Mouse (Mus musculus) CH12.LX (cell line): ENCODE data around the gene Gm3194. TPM values are rescaled to one million over a fixed set of nuclear protein-coding genes. Genes with fewer than 3 reads are reported as not detected.
"Not testable (repeated sequence)": the region's sequence is repeated elsewhere in the genome, so short reads cannot be mapped to it uniquely, and the experiment has no call there.

ENCODE experiments used
- DNase-seq: peaks from one replicate; pipeline ENCODE4 v3.0.0-alpha.2; 2013; ENCODE audit errors: extremely low read depth
- H3K27ac ChIP-seq: 2 replicates; pipeline ENCODE4 v1.5.1; 2012; ENCODE audit warnings: low read depth, mild to moderate bottlenecking, control low read depth, moderate library complexity; ENCODE audit not compliant: insufficient read depth
- H3K27me3 ChIP-seq: replicated peaks from 2 replicates; pipeline ENCODE3; 2012; ENCODE audit warnings: inconsistent platforms
- H3K36me3 ChIP-seq, 2 experiments: replicated peaks in 1 of 2; 2 replicates each; pipeline versions ENCODE3 to v1.6.1; 2012; ENCODE audit warnings: inconsistent platforms in 1 of 2, low read length in 1 of 2, mild to moderate bottlenecking in 1 of 2, mixed read lengths in 1 of 2, moderate library complexity in 1 of 2; ENCODE audit not compliant: control insufficient read depth in 1 of 2, insufficient read depth in 1 of 2
- H3K4me1 ChIP-seq, 2 experiments: 2 replicates each; pipeline ENCODE4 v1.6.1; 2012; ENCODE audit warnings: inconsistent platforms in 1 of 2, moderate library complexity in 1 of 2; ENCODE audit not compliant: insufficient read depth in 2 of 2, control insufficient read depth in 1 of 2
- H3K4me2 ChIP-seq: 2 replicates; pipeline ENCODE4 v1.6.1; 2012; ENCODE audit warnings: low read depth, mild to moderate bottlenecking, control low read depth; ENCODE audit not compliant: poor library complexity, insufficient read depth, severe bottlenecking
- H3K4me3 ChIP-seq, 3 experiments: fragments of 150-350 bp in 1 of 3; sonication (generic) in 1 of 3; replicated peaks in 1 of 3; 2 replicates each; pipeline versions ENCODE3 to v1.5.1; 2011 to 2012; ENCODE audit warnings: low read depth in 2 of 3, low read length in 2 of 3, mild to moderate bottlenecking in 2 of 3, moderate library complexity in 2 of 3, control low read depth in 1 of 3, improper control_type of control experiment in 1 of 3, inconsistent platforms in 1 of 3, mixed read lengths in 1 of 3; ENCODE audit not compliant: poor library complexity in 1 of 3
- H3K79me2 ChIP-seq: replicated peaks from 2 replicates; pipeline ENCODE4 v1.6.1; 2012; ENCODE audit warnings: mild to moderate bottlenecking, moderate library complexity; ENCODE audit not compliant: control insufficient read depth, poor library complexity, insufficient read depth, severe bottlenecking; ENCODE audit errors: extremely low read depth
- H3K9ac ChIP-seq: 2 replicates; pipeline ENCODE4 v1.6.1; 2012; ENCODE audit warnings: low read depth, mild to moderate bottlenecking, control low read depth, moderate library complexity; ENCODE audit not compliant: insufficient read depth
- H3K9me3 ChIP-seq: replicated peaks from 2 replicates; pipeline ENCODE3; 2012; ENCODE audit warnings: low read length, inconsistent platforms, mixed read lengths
- dilution Hi-C: fragments of 300-500 bp; cut with MboI; formaldehyde crosslinking; loops from 2 replicates; pipeline ENCODE4 v1.14.3; 2020; ENCODE audit warnings: low sequenced_read_pairs; ENCODE audit not compliant: extremely low pct_unique_long_range_greater_than_20kb, extremely low pct_ligation_motif_present
- in situ Hi-C: fragments of 300-500 bp; cut with MboI; formaldehyde crosslinking; loops from 3 replicates; pipeline ENCODE4 v1.14.3; 2019; ENCODE audit warnings: low sequenced_read_pairs, low pct_ligation_motif_present, low pct_unique_long_range_greater_than_20kb, mixed read lengths
- polyA plus RNA-seq: library from polyadenylated mRNA; unstranded; fragments of >175 nt; gene quantifications from 2 replicates; pipeline ENCODE4 v1.2.1, GENCODE M21; 2012; ENCODE audit warnings: low read depth; ENCODE audit not compliant: insufficient read length
- total RNA-seq, 2 experiments: library from RNA; depleted of rRNA; stranded (reverse); fragments of 300-350 nt in 1 of 2; fragments of >200 nt in 1 of 2; gene quantifications; 2 replicates each; pipeline ENCODE4 v1.2.3; 2012 to 2014

Gm3194 gene
- total RNA-seq (2012; rRNA removed): not detected in 2 replicates
- total RNA-seq (2014; rRNA removed): not detected in 2 replicates
- not detected in 2 replicates for polyA plus RNA-seq

DNA sequence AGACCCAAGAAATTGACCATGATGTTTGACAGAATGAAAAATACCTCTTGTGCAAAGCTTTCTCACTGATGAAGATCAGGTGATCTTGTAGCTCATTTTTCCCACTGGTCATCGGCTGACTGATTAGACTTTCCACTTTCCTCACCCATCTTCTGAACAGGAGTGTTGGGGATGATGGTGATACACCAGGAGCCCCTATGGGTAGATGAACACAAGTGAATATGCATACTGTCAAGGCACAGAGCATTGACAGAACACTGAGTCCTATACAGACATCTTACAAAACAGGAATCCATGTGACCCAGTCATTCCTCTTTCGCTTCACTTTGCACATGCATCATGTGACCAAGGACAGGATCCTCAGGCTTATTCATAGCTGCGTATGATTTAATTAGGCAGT lies at the start of gene Gm3194:
Gene Gm3194 (minus strand): TSS at position 101 of the 400 bp plus-strand sequence.
- H3K27me3 ChIP-seq, H3K4me1 ChIP-seq, DNase-seq, H3K4me2 ChIP-seq, H3K36me3 ChIP-seq, H3K9ac ChIP-seq, H3K27ac ChIP-seq, in situ Hi-C loops, dilution Hi-C loops, H3K9me3 ChIP-seq, H3K4me3 ChIP-seq, H3K79me2 ChIP-seq: not testable (repeated sequence)

DNA sequence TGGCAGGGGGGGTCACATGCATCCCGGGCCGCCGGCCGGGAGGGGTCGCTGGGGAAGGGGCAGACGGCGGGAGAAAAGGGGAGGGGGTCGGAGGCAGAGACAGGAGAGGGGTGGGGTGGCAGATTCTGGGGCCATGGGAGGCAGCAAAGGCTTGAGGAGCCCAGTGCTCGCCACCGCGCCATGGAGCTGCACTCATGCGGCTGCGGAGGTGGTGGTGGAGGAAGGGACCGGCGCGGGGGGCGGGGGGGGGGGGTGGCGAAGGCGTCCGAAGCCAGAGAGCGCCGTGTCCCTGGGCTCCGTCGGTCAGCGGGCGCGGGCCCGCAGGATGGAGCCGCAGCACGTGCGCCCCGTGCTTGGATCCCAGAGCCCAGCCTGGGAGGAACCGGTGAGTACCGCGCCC lies 46.1 kb upstream of the Gm3194 start, which contains the start of gene Gm3488:
Gene Gm3488 (plus strand): TSS at position 301 of the 400 bp plus-strand sequence.
- H3K4me2 ChIP-seq, in situ Hi-C loops, H3K27ac ChIP-seq, H3K27me3 ChIP-seq, H3K9me3 ChIP-seq, H3K36me3 ChIP-seq, H3K9ac ChIP-seq, H3K4me3 ChIP-seq, DNase-seq, H3K4me1 ChIP-seq, dilution Hi-C loops, H3K79me2 ChIP-seq: not testable (repeated sequence)

DNA sequence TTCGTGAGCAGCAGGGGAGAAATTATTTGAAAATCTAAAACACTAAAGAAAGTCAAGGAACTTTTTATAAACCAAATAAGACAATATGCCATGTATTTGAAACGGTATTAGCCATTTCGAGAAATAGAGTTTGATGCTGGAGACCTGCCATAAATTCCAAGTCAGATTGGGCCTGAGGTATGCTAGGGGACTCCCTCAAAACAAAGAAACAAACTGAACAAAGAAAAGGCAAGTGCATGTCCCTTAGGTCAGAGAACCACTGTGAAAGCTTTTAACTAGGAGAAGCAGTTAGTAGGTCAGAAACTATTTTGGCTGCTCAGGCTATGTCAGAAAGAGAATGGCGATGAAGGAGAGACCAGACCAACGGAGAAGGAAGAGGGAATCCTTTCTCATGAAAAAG lies 28.6 kb upstream of the Gm3194 start, which contains the start of gene Gm3187:
Gene Gm3187 (plus strand): TSS at position 301 of the 400 bp plus-strand sequence.
- H3K79me2 ChIP-seq, H3K9ac ChIP-seq, dilution Hi-C loops, in situ Hi-C loops, H3K9me3 ChIP-seq, H3K27me3 ChIP-seq, H3K36me3 ChIP-seq, H3K4me2 ChIP-seq, H3K27ac ChIP-seq, H3K4me3 ChIP-seq, DNase-seq, H3K4me1 ChIP-seq: not testable (repeated sequence)

GRCm38 (mm10) chr14:5477730-5478129 lies 22.5 kb upstream of the Gm3194 start, which contains the start of gene Gm8246:
Gene Gm8246, minus strand, starts transcription at chr14:5477830.
- DNase-seq, in situ Hi-C loops, dilution Hi-C loops, H3K9ac ChIP-seq, H3K27ac ChIP-seq, H3K36me3 ChIP-seq, H3K4me3 ChIP-seq, H3K4me1 ChIP-seq, H3K27me3 ChIP-seq, H3K9me3 ChIP-seq, H3K79me2 ChIP-seq, H3K4me2 ChIP-seq: not testable (repeated sequence)

- H3K9me3 ChIP-seq, H3K9ac ChIP-seq, H3K4me2 ChIP-seq, H3K4me3 ChIP-seq, DNase-seq, H3K36me3 ChIP-seq, H3K4me1 ChIP-seq, H3K27ac ChIP-seq, H3K79me2 ChIP-seq, in situ Hi-C loops, dilution Hi-C loops, H3K27me3 ChIP-seq: not testable (repeated sequence)
Observed at GRCm38 (mm10) chr14:5460469-5460868, 5.2 kb upstream of the Gm3194 start.

- H3K79me2 ChIP-seq, H3K4me1 ChIP-seq, in situ Hi-C loops, dilution Hi-C loops, H3K9me3 ChIP-seq, H3K9ac ChIP-seq, H3K4me3 ChIP-seq, H3K36me3 ChIP-seq, H3K27me3 ChIP-seq, DNase-seq, H3K4me2 ChIP-seq, H3K27ac ChIP-seq: not testable (repeated sequence)
Observed at GRCm38 (mm10) chr14:5388949-5389348, 66.3 kb downstream of the Gm3194 start, which contains the start of gene Gm3500. Gene Gm3500, minus strand, starts transcription at chr14:5389049.
